Mouse (Mus musculus): Measurements from ENCODE around the gene Calhm1. TPM values are rescaled to one million over a fixed set of nuclear protein-coding genes. Genes with fewer than 3 reads are reported as not detected.
A peak's percentile ranks its signal among the peaks of the same experiment; 100 is the strongest.

Calhm1 gene
- total and polyA plus RNA-seq, 2 experiments from 2014 or later, result not detected

DNA sequence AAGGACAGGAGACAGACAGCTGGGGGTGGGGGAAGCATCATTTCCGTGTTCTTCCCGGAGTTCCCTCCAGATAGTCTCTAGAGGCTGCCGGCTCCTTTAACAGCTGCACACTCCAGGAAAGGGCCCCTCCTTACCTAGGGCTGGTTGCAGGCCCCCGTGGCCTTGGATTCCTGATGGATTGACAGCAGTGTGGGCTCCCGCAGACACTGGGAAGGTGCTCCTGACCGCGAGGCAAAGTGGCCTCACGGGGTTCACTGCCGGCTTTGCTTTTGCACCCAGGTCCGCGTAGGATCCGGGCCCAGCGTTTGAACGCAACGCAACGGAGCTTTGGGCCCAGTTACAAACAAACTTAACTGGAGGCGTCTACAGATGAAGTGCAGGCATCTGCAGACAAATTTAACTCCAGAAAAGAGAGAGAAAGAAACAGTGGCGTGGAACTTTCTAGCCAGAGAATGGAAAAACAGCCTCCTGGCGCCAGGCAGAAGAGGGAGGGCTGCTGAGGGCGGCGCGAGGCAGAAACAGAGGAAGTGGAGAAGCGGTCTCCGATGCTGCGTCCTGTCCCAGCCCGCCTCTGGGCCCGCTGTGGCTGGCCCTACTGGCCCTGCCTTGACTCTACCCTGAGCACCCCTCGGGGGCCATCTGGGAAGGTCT is 6.2 kb downstream of the Calhm1 start, which contains the start of gene Calhm2:
TSS of gene Calhm2 (minus strand) at position 524 of the 651 bp plus-strand sequence.
- H3K27me3 ChIP-seq (ENCODE audit: insufficient read depth, low read length), result no peaks in the 10 kb centered on the region
- no peak for TF ChIP-seq CTCF (IDR thresholded peaks at IDR 0.05; ENCODE audit: low read depth)
- peak within 1 kb of the TSS; percentile 18 for H3K4me3 ChIP-seq (ENCODE audit: low read depth, low read length)
- ATAC-seq, result peak; percentile 68
- peak; percentile 49 for DNase-seq
- H3K4me2 ChIP-seq (ENCODE audit: low read depth), result peak within 1 kb of the TSS; percentile 47
- no peaks in the 10 kb centered on the region for H3K9me3 ChIP-seq (ENCODE audit: low read length)
- peak within 1 kb of the TSS; percentile 22; the same call in 1 of the 2 replicates for H3K9ac ChIP-seq
- no peak within 1 kb of the TSS for H3K27ac ChIP-seq (ENCODE audit: low read depth, low read length)
- WGBS, result 12% methylated on average over 28 of the region's 28 CpGs
- peaks cover 1% of the 10 kb centered on the region; the same call in 1 of the 2 replicates for H3K36me3 ChIP-seq (ENCODE audit: insufficient read depth)
- peaks cover 15% of the 10 kb centered on the region for H3K4me1 ChIP-seq (ENCODE audit: insufficient read depth)

DNA sequence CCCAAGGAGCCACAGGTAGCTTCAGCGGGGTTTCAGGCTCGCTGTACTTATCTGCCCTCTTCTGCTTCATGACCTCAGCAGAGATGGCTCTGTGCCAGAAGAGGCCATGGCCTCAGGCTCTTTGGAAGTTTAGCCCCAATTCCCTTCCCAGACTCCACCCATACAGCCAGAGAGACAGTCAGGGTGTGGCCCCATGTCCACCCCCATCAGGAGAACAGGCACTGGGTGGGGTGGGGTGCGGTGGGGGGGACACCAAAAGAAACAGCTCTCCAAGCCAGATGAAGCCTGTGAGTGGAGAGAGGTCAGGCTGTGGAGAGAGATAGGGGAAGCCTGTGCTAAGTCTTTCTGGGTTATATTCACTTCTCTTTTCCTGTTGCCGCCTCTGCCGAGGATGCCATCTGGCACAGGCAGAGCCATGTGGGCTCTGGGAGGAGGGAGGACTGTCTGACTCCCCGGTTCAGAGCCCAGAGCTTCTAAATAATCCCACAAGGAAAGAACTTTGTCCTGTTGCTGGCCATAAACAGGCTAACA is 6.9 kb downstream of the Calhm1 start:
- 0 out of 2 replicates have a peak overlapping the region, but pooled peaks have one; percentile 22 for H3K9ac ChIP-seq
- peak; percentile 48 for ATAC-seq
- WGBS, result 42% methylated on average over 6 of the region's 6 CpGs

DNA sequence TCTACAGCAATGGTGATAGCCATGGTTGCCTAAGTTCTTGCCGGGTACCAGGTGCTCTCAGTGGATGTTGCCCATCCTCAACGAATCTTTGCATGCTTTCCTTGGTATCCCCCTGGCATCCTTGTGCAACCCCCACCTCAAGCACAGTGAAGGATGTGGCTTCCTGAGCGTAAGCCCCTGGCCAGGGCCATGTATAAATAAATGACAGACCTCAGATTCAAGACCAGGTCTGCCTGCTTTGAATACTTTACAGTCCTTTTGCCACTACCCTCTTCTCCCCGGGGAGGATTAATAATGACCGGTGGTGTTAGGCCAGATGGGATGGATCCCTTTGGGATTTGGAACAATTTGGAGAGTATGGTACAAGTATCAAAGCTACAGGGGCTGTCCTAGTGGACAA is 7.9 kb downstream of the Calhm1 start:
- 87% methylated on average over 5 of the region's 5 CpGs for WGBS

More for the DNA sequence above, 6.9 kb downstream of the Calhm1 start:
- Histone ChIP-seq H3K27ac (ENCODE audit: low read depth, low read length) (no peak overlapping the region), H3K4me3 (ENCODE audit: low read depth, low read length) (no peak overlapping the region), H3K4me2 (ENCODE audit: low read depth) (peak overlapping the region; percentile 47), H3K4me1 (ENCODE audit: insufficient read depth) (peaks cover 15% of the 10 kb centered on the region), H3K36me3 (ENCODE audit: insufficient read depth) (peaks cover 9% of the 10 kb centered on the region; the same call in 1 of the 2 replicates), H3K27me3 (ENCODE audit: insufficient read depth, low read length) (no peaks in the 10 kb centered on the region), H3K9me3 (ENCODE audit: low read length) (no peaks in the 10 kb centered on the region)
- DNase-seq, result peak; percentile 50
- TF ChIP-seq CTCF (IDR thresholded peaks at IDR 0.05; ENCODE audit: low read depth), result no peak

DNA sequence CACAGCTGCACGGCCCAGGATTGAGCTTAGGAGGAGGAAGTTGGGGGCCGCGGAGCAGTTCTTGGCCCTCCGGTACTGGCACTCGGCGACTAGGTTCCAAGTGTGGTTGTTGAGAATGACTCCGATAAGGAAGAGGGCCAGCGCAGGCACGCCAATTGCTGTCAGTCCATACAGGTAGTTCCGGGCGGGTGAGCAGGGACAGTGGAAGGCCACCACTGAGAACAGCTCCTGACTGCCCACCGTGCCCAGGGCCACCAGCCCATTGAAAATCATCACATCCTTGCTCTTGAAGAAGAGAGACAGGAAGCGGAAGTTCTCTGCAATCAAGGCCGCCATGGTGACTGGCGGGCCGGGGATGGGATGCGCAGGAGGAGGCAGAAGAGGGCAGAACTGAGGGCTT is 8.5 kb downstream of the Calhm1 start:
- Histone ChIP-seq H3K4me2 (ENCODE audit: low read depth) (no peak overlapping the region), H3K4me1 (ENCODE audit: insufficient read depth) (peaks cover 15% of the 10 kb centered on the region), H3K27me3 (ENCODE audit: insufficient read depth, low read length) (no peaks in the 10 kb centered on the region), H3K9me3 (ENCODE audit: low read length) (no peaks in the 10 kb centered on the region), H3K36me3 (ENCODE audit: insufficient read depth) (peaks cover 21% of the 10 kb centered on the region), H3K4me3 (ENCODE audit: low read depth, low read length) (no peak overlapping the region), H3K27ac (ENCODE audit: low read depth, low read length) (no peak overlapping the region), H3K9ac (no peak overlapping the region)
- DNase-seq, result no peak
- no peak for ATAC-seq
- TF ChIP-seq CTCF (IDR thresholded peaks at IDR 0.05; ENCODE audit: low read depth), result no peak
- 92% methylated on average over 17 of the region's 17 CpGs for WGBS

More for the DNA sequence above, 7.9 kb downstream of the Calhm1 start:
- peaks cover 15% of the 10 kb centered on the region for H3K36me3 ChIP-seq (ENCODE audit: insufficient read depth)
- H3K4me2 ChIP-seq (ENCODE audit: low read depth), result no peak overlapping the region
- H3K27ac ChIP-seq (ENCODE audit: low read depth, low read length), result no peak overlapping the region
- ATAC-seq (no peak), DNase-seq (no peak)
- H3K4me3 ChIP-seq (ENCODE audit: low read depth, low read length), result no peak overlapping the region
- no peak overlapping the region for H3K9ac ChIP-seq
- TF ChIP-seq CTCF (IDR thresholded peaks at IDR 0.05; ENCODE audit: low read depth), result no peak
- H3K9me3 ChIP-seq (ENCODE audit: low read length), result no peaks in the 10 kb centered on the region
- H3K4me1 ChIP-seq (ENCODE audit: insufficient read depth), result peaks cover 15% of the 10 kb centered on the region
- no peaks in the 10 kb centered on the region for H3K27me3 ChIP-seq (ENCODE audit: insufficient read depth, low read length)

DNA sequence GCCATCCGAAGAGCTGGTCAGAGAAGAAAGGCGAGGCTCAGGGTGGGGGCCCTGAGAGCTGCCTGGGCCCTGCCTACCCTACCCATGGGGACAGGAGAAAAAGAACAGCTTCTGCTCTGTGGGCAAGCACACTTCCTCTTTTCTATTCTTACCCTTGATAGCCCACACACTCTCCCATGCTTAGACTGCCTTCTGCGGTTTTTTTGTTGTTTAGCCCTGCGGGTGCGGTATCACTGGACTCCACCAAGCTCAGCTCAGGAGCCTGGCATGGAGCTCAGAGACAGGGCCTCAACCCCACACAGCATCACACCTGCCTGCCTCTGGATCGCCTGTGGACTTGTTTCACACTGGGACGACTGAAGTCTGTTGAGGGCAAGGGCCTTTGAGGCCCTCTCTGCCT is 10.9 kb downstream of the Calhm1 start:
- ATAC-seq, result no peak
- H3K9ac ChIP-seq, result no peak overlapping the region
- H3K9me3 ChIP-seq (ENCODE audit: low read length), result no peaks in the 10 kb centered on the region
- H3K4me1 ChIP-seq (ENCODE audit: insufficient read depth), result peaks cover 14% of the 10 kb centered on the region
- H3K27ac ChIP-seq (ENCODE audit: low read depth, low read length), result no peak overlapping the region
- DNase-seq, result no peak
- H3K27me3 ChIP-seq (ENCODE audit: insufficient read depth, low read length), result no peaks in the 10 kb centered on the region
- no peak overlapping the region for H3K4me2 ChIP-seq (ENCODE audit: low read depth)
- WGBS, result 91% methylated on average over 7 of the region's 7 CpGs
- TF ChIP-seq CTCF (IDR thresholded peaks at IDR 0.05; ENCODE audit: low read depth), result no peak
- peaks cover 45% of the 10 kb centered on the region for H3K36me3 ChIP-seq (ENCODE audit: insufficient read depth)
- no peak overlapping the region for H3K4me3 ChIP-seq (ENCODE audit: low read depth, low read length)

DNA sequence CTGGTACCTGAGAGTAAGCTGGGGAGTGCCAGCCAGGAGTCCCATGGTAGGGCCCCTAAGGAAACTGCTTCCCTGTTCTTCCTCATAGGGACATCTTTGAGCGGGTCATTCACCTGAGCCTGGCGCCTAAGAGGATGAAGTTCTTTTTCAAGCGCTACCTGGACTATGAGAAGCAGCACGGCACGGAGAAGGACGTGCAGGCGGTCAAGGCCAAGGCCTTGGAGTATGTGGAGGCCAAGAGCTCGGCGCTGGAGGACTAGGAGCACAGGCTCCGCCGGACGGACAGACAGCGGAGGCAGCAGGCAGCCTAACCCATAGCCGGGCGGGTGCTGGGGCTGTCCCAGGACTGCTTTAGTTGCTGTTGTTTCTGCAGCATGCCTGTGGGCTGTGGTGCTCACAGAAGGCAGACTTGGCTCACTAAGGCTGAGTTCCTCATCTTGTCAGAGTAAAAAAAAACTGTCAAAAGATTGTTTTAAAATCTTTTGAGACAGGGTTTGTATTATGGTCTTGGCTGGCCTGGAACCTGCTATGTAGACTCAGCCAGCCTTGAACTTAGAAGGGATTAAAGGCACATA is 13.4 kb downstream of the Calhm1 start:
- Histone ChIP-seq H3K9ac (no peak overlapping the region), H3K4me3 (ENCODE audit: low read depth, low read length) (no peak overlapping the region), H3K36me3 (ENCODE audit: insufficient read depth) (peaks cover 70% of the 10 kb centered on the region), H3K9me3 (ENCODE audit: low read length) (no peaks in the 10 kb centered on the region), H3K4me1 (ENCODE audit: insufficient read depth) (no peaks in the 10 kb centered on the region), H3K27ac (ENCODE audit: low read depth, low read length) (no peak overlapping the region), H3K27me3 (ENCODE audit: insufficient read depth, low read length) (no peaks in the 10 kb centered on the region), H3K4me2 (ENCODE audit: low read depth) (no peak overlapping the region)
- TF ChIP-seq CTCF (IDR thresholded peaks at IDR 0.05; ENCODE audit: low read depth), result no peak
- WGBS, result 93% methylated on average over 15 of the region's 15 CpGs
- DNase-seq (no peak), ATAC-seq (no peak)

DNA sequence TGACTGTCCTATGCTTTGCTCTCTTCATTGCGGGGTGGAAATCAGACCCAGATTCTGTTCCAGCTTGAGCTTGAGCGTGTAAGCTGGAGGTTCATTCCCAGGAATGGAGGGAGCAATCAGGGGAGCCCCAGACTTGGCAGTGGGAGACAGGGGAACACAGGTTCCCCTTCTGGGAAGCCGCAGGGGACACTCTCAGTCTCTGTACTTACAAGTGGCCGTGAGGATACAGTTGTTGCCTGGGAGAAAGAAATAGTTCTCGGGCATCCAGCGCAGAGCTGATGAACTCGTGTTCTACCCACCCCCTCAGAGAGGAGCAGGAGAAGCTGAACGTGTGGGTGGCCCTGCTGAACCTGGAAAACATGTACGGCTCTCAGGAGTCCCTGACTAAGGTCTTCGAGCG is 15.2 kb downstream of the Calhm1 start:
- TF ChIP-seq CTCF (IDR thresholded peaks at IDR 0.05; ENCODE audit: low read depth), result no peak
- WGBS, result 94% methylated on average over 11 of the region's 11 CpGs
- ATAC-seq, result no peak

More for the DNA sequence above, 15.2 kb downstream of the Calhm1 start:
- Histone ChIP-seq H3K27ac (ENCODE audit: low read depth, low read length) (no peak overlapping the region), H3K4me1 (ENCODE audit: insufficient read depth) (no peaks in the 10 kb centered on the region), H3K36me3 (ENCODE audit: insufficient read depth) (peaks cover 79% of the 10 kb centered on the region), H3K9me3 (ENCODE audit: low read length) (no peaks in the 10 kb centered on the region), H3K4me3 (ENCODE audit: low read depth, low read length) (no peak overlapping the region), H3K4me2 (ENCODE audit: low read depth) (no peak overlapping the region), H3K9ac (no peak overlapping the region), H3K27me3 (ENCODE audit: insufficient read depth, low read length) (no peaks in the 10 kb centered on the region)
- no peak for DNase-seq
